Mouse (Mus musculus): Measurements from ENCODE around the gene Tespa1.
"Not testable (repeated sequence)": the region's sequence is repeated elsewhere in the genome, so short reads cannot be mapped to it uniquely, and the experiment has no call there.

Gene Tespa1

DNA sequence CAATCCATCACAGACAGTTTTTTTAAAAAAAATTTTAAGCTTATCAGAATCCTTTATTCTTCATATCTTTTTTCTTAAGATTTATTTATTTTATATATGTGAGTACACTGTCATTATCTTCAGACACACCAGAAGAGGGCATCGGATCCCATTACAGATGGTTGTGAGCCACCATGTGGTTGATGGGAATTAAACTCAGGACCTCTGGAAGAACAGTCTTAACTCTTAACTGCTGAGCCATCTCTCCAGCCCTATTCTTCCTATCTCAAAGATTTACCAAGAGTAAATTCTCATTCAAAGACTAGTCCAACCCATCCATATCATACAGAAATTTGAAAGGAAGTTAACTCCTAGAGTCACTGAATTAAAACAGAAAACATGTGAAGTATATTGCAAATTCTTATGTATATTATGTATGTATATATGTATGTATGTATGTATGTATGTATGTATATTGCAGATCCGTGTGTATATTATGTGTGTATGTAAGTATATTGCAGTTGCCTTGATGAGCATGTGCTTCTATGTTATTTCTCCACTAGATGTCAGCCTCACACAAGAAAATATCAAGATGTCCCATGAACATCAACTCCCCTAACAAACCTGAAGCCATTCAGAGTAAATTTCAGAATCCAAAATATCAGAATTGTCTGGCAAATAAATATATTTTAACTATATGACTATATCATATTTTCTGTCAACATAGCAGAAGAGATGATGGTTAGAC lies 40.9 kb downstream of the Tespa1 start:
- no peak for DNase-seq

DNA sequence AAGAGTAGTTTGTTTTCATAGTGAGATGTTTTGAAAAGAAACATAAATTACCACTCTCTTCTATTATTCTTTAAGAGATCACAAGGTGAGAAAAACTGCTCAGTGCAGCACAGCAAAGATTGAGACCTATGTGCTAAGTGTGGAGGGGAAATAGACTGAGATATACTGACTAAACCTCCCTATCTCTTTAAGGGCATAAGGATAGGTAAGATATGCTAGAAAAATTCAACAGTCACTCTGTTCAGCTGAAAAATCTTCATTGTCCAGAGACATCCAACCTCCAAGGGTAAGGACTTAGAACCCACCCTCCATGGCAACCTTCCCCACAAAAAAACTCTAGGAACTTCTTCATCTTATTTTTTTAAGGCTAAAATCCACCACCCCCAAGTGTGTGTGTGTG lies 42.1 kb downstream of the Tespa1 start:
- no peak for DNase-seq

DNA sequence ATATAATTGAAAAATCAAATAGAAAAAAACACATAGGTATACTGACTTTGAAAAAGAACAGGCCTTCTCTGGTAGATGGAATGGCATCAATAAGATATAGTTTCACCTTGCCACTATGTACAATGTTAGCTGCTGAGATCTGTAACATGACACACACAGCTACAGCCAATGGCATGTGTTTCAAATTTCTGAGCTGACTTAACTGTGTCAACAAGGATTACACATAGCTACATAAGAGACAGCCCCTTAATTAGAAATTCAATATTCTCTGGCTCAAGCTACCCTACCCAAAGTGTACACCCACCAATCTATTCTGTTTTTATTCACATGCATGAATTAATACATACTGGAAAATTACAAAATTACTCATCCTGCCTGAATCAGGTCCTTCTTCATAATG lies 45.7 kb downstream of the Tespa1 start:
- no peak for DNase-seq

DNA sequence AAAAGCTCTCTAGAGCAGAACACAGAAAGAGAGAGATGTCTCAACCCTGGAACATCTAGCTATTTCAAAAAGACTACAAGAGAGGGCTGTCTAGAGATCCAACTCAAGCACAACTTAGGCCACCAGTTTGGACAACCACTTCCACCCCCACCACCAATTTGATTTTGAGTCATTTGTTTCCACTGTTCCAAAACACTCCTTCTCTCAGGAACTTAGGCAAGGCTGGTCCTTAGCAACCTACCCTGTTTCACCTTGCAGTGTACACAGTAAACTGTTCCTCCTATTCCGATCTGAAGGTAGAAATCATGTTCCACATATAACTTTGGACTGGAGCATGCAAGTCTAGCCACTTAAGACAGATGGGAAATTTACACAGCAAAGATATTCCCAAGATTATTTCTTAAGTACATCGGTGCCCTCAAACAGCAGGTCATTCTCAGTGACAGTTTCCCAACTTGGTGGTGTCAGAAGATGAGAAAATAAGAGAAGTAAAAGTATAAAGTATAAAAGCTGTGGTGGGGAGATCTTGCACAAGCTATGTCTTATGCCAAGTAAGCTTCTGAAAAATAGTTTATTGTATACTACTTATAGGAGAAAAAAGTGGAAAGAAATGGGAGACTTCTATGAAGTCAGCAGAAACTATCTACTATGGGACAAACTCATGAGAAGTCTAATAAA lies 47.5 kb downstream of the Tespa1 start:
- DNase-seq: no peak

DNA sequence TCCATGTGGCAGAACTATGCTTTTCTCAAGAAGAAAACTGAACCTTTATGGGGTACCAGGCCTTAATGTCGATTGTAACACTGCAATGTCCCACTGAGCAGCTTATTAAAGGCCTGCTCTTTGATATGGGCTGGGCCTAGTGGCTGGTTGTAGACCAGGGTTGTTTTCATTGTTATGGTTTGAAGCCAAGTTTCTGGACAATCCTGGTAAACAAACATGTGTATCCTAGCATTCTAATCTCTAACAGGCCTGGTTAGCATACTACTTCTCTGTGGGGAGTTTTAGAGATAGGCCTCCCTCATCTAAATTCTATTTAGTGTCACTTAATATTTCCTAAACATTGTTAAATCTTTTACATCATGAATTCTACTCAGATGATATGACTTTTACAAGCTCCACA lies 49.0 kb downstream of the Tespa1 start:
- DNase-seq: no peak

DNA sequence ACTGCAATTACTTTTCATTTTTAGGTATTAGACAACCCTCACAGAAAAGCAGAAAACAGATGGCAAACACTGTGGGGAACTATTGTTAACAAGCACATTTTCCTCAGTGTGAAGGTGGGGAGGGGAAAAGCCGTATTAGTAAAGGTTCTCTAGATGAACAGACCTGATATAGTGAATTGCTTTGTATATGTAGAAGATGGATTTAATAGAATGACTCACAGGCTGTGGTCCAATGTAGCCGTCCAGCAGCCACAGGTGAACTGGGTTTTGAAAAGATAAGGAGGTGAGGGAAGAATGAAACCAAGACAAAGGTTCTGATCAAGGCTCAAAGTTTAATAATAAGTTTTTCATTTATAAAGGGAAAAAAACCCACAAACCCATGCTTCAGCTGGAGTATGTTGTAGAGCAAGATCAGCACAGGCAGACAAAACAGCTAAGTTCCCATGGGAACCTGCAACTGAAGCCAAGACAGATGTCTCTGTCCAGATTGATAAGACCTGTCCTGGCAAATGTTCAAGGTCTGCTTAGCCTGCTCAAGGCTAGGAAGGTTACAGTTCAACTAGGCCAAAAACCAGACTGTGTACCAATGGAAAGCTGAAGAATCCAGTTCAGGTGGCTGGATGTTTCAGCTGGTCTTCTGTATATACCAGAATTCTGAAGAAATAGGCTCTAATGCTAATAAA lies 50.0 kb downstream of the Tespa1 start:
- DNase-seq: no peak

DNA sequence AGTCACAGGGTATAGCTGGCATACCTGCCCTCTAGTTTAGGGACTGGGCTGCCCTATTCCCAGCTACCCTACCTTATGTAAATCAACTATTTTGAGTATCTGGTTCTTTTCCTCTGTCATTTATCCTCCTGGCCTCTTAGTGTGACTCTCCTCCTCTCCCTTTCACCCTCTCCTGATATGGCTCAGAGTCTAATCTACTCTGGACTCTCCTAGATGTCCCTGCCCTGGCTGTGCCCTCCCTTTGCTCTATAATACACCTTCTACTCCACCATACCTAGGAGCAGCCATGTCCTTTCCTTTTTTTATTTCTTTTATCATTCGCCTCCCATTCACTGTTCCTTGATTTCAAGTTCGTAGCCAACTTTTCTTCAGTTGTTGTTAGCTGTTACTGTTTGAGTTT lies 52.5 kb downstream of the Tespa1 start:
- no peak for DNase-seq

DNA sequence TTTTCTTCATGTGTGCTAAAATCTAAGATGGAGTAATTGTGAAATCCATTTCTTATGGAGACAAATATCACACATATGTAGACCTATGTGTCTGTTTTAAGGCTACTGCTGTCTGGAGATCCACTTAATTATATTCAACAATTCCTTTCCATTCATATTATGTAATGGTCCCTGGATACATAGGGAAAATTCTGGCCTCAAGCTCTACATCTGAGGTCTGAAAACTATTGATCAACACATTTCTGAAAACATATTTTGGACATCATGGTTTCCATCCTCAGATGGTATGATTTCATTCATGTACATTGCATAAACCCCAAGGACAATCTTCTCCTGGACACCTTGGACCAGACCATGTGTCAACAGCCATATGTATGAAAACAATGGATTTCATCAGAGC lies 71.6 kb downstream of the Tespa1 start, which contains the start of gene Vmn2r84:
TSS of gene Vmn2r84 (minus strand) at position 101 of the 400 bp plus-strand sequence.
- DNase-seq: no peak

DNA sequence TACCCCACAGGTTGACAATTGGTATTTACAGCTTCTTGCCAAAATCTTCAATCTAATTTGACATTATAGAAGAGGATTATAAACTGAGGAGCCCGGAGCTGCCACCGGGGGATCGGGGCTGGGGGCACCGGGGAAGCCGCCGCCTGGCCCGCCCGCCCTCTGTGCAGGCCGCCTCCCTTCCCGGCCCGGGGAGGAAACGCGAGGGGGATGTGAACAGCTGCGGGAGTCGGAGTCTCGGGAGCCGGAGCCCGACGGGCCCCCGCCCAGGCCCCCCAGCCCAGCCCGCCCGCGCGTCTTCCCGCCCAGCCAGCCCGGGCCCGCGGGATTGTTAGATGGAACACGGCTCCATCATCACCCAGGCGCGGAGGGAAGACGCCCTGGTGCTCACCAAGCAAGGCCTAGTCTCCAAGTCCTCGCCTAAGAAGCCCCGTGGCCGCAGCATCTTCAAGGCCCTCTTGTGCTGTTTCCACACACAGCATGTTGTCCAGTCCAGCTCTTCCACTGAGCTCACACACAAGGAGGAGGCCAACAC lies 89.6 kb downstream of the Tespa1 start:
- DNase-seq: not testable (repeated sequence)
